Mouse (Mus musculus): ENCODE measurements at regions not wholly inside any gene's neighbourhood (a gene's known extent, or its start where the extent isn't known, plus 50 kb on each side); places are given as distances from the start of the nearest gene placed in this dataset.
A peak's percentile ranks its signal among the peaks of the same experiment; 100 is the strongest.

- Histone ChIP-seq H3K4me3 (ENCODE audit: insufficient read depth in 1 of 2, low read depth in 1 of 2, low read length in 2 of 2, poor library complexity in 1 of 2, severe bottlenecking in 1 of 2) (no peak overlapping the region), H3K4me1 (ENCODE audit: control insufficient read depth in 2 of 2, insufficient read depth in 2 of 2, low read length in 2 of 2, poor library complexity in 1 of 2) (no peaks in the 10 kb centered on the region), H3K36me3 (ENCODE audit: control insufficient read depth, insufficient read depth, low read length, poor library complexity, severe bottlenecking) (no peaks in the 10 kb centered on the region), H3K27ac (ENCODE audit: insufficient read depth, low read depth, low read length, poor library complexity, severe bottlenecking) (no peak overlapping the region), H3K9ac (ENCODE audit: insufficient read depth, low read depth, low read length, poor library complexity, severe bottlenecking) (no peak overlapping the region), H3K9me3 (ENCODE audit: control insufficient read depth, insufficient read depth, low read depth, low read length) (no peaks in the 10 kb centered on the region)
- DNase-seq (ENCODE audit: low read depth, low spot score), result peak; percentile 27
- in situ Hi-C loops (cut with MboI; ENCODE audit: low sequenced_read_pairs in 2 of 2, unreplicated experiment in 2 of 2), result no loop called here
- TF ChIP-seq ZNF384 (IDR thresholded peaks at IDR 0.05; ENCODE audit: low read depth, low read length) (no peak), HCFC1 (IDR thresholded peaks at IDR 0.05; ENCODE audit: borderline replicate concordance, insufficient read depth, low read length) (no peak), CHD2 (IDR thresholded peaks at IDR 0.05; ENCODE audit: low read depth, low read length) (no peak), MAFK (IDR thresholded peaks at IDR 0.05; ENCODE audit: insufficient read depth, low read depth, low read length) (no peak), ZC3H11A (IDR thresholded peaks at IDR 0.05; ENCODE audit: borderline replicate concordance, low read depth, low read length) (no peak)
Observed at GRCm38 (mm10) chr11:39794183-39794652, 900.8 kb downstream of the Mat2b start.

DNA sequence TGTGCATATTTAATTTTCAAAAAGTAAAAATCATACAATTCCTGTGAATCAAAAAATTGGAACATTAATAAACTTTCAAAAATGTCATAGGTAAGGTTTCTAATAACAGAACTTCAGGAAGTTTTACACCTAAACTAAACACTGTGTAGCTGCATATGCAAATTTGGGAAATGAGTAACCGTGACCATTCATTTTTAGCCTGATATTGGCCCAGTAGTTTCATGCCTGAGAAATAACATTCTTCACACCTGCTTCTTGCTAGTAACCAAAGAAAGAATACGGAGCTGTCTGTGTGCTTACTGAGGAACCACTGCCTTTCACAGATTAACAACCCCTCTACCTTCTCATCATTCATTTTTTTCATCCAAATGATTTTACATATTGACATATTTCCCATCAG, 902.9 kb downstream of the Mat2b start:
- no peaks in the 10 kb centered on the region for H3K9me3 ChIP-seq (ENCODE audit: control insufficient read depth, insufficient read depth, low read depth, low read length)
- no peak for TF ChIP-seq CHD2 (IDR thresholded peaks at IDR 0.05; ENCODE audit: low read depth, low read length)
- H3K4me3 ChIP-seq (ENCODE audit: insufficient read depth in 1 of 2, low read depth in 1 of 2, low read length in 2 of 2, poor library complexity in 1 of 2, severe bottlenecking in 1 of 2), result no peak overlapping the region
- DNase-seq (ENCODE audit: low read depth, low spot score), result no peak
- H3K36me3 ChIP-seq (ENCODE audit: control insufficient read depth, insufficient read depth, low read length, poor library complexity, severe bottlenecking), result no peaks in the 10 kb centered on the region
- H3K4me1 ChIP-seq (ENCODE audit: control insufficient read depth in 2 of 2, insufficient read depth in 2 of 2, low read length in 2 of 2, poor library complexity in 1 of 2), result no peaks in the 10 kb centered on the region
- H3K9ac ChIP-seq (ENCODE audit: insufficient read depth, low read depth, low read length, poor library complexity, severe bottlenecking), result no peak overlapping the region
- H3K27ac ChIP-seq (ENCODE audit: insufficient read depth, low read depth, low read length, poor library complexity, severe bottlenecking), result no peak overlapping the region
- in situ Hi-C loops (cut with MboI; ENCODE audit: low sequenced_read_pairs in 2 of 2, unreplicated experiment in 2 of 2), result no loop called here

Data from ES-E14 (cell line).